Mouse (Mus musculus) c-Kit-negative CD71-positive TER-119-positive erythroid progenitor cells, embryonic 14.5 days (primary cell): ENCODE data around the gene Mdm2.

Source experiments
- DNase-seq: peaks from one replicate; pipeline ENCODE4 v3.0.0-alpha.2; 2013; ENCODE audit warnings: low read depth, low spot score

Mdm2 gene

DNA sequence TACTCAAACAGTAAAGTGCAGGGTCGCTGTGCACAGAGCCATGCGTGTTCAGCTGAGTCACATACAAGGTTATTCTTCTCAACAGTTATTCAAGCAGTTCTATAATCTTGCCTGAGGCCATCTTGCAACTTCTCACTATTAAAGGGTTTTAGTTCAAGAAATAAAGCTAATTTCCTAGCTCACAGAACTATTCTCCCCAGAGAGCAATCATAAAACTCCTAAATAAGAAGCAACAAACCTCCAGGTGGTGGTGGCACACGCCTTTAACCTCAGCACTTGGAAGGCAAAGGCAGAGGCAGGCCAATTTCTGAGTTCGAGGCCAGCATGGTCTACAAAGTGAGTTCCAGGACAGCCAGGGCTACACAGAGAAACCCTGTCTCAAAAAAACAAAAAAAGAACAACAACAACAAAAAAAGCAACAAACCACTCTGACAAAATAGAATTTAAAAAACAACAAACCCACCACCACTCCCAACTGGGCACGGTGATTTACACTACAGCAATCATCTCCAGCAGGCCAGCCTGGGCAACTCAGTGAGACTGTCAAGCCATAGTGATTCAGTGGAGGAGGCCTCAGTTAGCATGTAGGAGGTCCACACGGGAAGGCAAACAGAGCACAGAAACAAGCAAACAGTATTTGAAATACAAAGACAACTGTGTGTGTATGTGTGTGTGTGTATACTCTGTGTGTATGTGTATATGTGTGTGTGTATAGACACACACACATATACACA, 13.6 kb downstream of the Mdm2 start:
- no peak for DNase-seq

DNA sequence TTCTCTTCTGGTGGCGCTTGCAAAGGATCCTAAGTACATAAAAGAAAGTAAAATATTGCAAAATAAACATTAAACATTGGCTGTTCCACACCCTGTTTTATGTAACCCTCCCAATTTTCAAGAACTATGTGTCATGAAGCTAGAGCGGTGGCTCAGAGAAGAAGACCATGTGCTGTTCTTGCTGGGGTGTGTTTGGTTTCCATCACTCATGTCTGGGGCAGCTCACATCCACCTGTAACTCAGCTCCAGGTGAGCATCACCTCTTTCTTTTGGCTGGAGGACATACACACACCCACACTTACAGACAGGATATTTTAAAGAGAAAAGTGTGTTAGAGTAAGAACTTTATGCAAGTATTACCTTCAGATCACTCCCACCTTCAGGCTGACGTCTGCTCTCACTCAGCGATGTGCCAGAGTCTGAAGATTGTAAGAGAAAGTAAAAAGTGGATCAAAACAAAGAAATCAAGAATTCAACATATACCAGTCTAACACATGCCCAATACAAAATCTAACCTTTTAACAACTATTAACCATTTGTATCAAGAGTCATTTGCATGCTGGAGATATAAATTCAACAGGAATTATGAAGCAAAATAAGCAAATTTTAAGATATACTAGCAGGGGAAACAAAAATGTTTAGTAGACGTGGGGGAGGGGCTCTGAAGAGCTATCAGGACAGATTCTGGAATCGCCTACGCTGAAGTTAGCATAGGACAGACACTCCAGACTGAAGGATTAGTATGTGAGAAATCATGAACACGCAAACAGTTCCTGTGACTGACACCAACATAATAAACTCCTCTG, 14.3 kb downstream of the Mdm2 start:
- no peak for DNase-seq

DNA sequence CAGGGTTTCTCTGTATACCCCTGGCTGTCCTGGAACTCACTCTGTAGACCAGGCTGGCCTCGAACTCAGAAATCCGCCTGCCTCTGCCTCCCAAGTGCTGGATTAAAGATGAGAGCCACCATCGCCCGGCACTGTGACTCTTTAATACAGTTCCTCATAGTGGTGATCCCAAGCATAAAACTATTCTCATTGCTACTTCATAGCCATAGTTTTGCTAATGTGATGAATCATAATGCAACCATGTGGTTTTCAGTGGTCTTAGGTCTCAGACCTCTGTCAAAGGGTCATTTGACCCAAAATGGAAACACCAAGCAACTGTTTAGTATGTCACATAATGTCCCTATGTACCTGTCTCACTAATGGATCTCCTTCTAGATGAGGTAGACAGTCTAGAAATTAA, 15.0 kb downstream of the Mdm2 start:
- DNase-seq, result no peak

DNA sequence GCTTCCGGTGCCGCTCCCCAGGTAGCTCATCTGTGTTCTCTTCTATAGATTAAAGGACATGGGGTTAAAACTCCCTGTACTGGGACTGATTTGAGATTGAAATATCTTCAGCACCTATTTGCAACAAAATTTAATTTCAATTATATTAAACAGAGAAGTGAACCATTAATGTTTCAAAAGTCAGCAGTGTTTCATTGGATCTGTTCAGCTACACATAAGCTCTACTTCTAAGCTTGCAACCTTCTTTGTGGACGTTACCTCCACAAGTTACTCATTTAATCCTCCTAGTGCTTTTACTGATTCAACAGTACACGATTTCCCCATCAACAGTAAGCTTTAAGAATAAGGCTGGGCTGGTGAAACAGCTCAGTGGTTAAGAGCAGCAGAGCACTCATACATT, 15.5 kb downstream of the Mdm2 start:
- no peak for DNase-seq

DNA sequence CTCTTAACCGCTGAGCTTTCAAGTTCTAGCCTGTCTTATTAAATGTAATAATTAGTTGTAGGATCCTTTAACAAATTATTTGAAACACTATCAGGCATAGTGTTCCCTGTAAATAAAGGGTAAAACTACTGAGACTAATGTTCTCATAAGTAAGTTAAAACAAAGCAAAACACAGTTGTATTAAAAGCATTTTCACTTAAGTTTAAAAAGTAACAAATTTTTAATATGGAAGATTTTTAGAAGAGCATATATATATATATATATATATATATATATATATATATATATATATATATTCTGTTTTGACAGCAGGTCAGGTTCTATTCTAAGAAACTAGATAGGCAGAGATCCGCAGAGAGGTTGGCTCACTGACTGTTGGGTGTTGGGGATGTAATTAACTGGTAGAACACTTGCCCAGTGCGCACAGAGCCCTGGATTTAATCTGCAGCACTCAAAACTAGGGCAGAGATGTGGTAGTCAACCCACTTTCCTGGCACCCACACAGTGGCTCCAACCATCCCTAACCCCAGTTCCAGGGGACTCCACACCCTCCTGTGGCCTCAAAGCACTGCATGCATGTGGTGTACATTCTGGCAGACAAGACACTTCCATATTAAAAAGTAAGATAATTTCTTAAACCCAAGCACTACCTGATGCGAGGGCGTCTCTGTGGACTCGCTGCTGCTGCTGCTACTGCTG, 16.2 kb downstream of the Mdm2 start:
- DNase-seq, result no peak

DNA sequence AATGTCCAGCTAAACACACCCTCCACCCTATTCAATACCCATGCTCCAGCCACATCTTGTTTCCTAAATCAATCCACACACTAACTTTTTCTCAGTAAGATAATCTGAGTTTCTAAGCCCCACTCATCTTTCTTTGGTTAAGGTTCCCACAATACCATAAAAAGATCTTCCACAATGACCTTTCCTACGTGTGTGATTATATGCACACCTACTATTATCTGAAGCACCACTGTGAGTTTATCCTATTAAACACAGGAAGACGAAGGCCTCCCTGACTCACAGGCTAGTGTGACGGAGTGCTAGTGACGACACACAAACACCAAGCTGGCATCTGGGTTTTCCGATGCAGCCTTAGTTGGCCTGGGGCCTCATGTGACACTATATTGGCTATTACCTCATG, 17.6 kb downstream of the Mdm2 start:
- DNase-seq, result no peak

DNA sequence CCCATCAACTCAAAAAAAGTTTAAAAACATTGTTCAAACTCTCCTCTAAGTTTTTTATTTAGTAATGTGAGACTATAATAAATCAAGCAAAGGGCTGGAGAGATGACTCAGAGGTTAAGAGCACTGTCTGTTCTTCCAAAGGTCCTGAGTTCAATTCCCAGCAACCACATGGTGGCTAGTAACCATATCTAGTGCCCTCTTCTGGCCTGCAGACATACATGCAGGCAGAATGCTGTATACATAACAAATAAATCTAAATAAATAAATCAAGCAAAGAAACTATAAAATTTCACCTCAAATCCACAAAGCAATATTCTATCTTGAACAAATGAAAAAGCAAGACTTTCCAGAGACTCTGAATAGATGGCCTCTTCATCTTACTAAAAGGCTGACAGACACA, 18.4 kb downstream of the Mdm2 start:
- no peak for DNase-seq

DNA sequence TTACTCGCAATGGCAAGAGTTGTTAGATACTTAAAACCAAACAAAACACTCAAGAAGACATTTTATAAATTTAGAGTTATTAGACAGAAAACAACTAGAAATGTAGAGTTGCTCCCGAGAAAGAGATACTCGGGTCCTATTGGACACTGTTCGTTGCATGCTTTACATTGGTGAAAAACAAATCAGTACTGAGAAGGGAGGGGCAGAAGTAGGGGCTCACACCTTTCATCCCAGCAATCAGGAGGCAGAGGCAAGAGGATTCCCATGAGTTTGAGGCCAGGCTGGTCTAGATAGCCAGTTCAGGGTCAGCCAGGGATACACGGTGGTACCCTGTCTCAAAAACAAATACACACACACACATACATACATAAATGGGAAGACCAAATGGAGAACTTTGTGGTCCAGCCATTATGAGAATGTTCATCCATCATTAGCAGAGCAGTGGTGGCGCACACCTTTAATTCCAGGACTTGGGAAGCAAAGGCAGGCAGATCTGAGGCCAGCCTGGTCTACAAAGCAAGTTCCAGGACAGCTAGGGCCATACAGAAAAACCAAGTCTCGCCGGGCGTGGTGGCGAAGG, 19.1 kb downstream of the Mdm2 start:
- no peak for DNase-seq

DNA sequence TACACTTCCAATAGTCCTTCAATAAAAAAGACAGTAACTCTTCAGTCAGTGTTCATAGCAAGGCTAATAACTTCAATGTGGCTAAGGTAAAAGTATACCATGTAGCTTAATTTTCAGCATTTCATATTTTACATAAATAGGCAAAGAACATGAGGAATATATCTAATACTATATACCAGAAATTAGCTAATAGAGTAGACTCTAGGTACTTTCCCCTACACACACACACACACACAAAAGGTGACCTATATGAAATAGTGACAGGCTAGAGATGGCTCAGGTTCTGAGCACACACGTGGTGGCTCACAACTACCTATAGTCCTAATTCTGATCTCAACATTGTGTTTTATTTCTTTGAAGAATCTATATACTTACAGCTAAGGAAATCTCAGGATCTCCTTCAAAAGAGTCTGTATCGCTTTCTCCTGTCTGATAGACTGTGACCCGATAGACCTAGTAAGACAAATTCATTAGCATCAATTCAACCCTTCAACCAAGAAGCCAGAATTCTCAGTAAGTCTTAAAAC, 19.7 kb downstream of the Mdm2 start:
- DNase-seq, result no peak

DNA sequence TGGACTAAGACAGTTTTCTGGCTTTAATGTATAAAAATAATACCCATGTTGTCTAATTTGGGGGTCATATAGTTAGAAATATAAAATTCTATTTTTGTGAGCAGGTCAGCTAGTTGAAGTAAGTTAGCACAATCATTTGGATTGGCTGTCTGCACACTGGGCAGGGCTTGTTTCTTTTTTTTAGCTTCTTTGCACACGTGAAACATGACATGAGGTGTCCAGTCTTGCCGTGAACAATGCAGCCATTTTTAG, 20.5 kb downstream of the Mdm2 start:
- DNase-seq, result no peak

DNA sequence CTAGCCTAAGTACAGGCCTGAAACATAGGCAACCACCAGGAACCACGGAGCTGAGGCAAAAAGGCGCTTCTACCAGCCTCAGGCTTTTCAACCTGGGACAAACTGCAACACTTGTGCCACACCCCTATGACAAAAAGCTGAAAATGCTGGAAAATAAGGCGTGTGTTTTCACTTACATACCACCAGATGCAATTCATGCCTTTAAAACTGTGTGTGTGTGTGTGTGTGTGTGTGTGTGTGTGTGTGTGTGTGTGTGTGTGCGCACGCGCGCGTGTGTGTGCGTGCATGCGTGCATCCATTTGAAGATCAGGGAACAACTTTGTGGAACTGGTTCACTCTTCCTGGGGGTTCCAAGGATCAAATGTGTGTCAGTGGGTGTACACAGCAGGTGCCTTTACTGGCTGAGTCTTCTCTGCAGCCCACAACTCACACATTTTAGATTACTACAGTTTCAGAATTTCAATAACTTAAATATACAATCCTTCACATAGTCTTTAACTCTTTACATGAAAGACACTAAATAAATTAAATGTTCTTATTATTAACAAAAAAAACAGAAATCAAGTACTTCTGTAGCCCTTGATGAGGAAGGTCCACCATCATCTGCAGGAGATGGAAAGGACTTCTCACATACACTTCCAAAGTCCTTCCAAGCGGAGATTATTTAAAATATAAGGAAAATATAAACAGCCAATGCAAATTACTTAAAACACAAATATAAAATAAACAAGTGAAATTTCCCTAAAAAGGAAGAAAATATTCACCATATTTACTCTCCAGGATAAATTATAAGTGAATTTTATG, 21.1 kb downstream of the Mdm2 start:
- DNase-seq, result no peak

DNA sequence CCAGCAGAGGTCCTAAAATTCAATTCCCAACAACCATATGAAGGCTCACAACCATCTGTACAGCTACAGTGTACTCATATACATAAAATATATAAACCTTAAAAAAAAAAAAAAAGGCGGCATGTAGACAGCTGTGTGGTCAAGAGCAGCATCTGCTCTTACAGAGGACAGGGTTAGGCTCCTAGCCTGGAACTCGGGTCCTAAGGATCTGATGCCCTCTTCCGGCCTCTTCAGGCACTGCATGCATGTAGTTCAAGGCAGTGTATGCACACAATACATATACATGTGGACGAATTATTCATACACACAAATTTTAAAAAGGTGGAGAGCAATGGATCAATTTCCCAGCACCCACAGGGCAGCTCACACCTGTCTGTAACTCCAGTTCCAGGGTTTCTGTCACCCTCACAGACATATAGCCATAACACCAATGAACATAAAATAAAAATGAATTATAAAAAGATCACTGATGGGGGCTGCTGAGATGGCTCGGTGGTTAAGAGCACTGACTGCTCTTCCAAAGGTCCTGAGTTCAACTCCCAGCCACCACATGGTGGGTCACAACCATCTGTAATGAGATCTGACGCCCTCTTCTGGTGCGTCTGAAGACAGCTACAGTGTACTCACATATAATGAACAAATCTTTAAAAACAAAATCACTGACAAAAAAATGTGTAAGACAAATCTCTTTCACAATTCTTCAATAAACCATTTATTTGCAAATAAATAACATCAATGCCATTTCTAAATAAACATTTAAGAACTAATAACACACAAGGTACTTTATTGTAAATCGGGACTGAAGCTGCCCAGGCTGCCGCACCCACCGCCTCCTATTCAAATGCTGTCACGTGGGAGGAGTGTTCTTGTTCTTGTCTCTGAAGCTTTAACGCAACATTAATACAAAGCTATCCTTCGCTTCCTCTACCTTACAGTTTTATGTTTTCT, 22.1 kb downstream of the Mdm2 start:
- DNase-seq, result no peak

DNA sequence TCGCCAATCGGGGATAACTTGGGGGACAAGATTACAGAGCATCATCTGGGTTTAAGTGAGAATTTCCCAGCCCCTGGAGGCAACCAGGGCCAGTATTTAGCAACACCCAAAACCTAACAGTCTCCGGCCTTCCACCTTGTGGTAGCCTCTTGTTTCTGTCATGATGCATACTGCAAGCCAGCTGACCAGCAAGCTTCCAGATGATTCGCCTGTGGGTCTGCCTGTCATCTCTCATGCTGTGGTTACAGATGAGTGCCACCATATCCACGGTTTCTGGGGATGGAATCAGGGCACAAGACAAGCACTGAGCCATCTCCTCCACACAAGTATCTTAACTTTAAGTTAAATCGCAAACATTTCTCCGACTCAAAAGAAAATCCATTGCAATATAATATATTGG, 23.0 kb downstream of the Mdm2 start:
- no peak for DNase-seq

DNA sequence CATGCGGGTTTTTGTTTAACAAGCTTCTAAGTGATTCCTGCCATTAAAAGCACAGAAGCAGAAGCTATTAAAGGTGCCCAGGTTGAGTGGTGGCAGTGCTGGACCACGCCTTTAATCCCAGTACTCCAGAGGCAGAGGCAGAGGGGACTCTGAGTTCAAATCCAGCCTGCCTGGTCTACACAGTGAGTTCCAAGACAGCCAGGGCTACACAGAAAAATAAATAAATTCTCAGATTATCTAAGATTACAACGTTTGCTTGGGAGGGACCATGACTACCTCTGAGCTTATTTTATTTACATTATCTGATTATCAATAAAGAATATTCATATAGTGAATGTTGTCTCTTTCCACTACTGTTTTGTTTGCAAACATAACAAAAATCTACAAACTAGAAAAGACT, 23.5 kb downstream of the Mdm2 start:
- no peak for DNase-seq

DNA sequence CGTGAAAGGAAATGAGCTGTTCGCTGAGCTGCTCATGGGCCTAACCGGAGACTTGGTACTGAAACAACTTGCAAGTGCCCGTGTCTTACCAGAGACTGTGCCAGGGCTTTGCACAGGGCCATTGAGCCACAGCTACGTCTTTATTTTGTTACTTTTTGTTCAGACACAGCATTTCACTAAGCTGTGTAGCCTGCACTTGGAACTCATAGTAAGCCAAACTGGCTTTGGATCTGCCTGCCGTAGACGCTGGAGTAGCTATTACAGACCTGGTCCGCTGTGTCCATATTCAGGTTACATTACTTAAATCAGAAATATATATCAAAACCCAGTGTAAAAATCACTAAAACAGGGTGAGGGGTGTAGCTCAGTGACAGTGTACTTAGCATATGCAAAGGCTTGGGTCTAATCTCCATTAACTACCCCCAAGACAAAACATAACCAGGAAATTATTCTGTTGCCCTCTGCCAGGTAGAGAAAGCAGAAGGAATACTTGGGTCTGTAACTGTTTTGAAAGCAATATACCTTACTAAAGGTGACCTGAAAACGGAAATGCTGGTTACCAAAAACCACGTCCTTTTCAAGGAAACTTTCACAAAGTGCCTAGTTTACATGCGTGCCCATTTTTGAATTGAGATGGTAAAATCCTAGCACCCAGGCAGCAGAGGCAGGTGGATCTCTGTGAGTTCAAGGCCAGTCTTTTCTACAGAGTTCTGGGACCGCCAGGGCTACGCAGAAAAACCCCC, 24.5 kb downstream of the Mdm2 start:
- DNase-seq, result no peak

DNA sequence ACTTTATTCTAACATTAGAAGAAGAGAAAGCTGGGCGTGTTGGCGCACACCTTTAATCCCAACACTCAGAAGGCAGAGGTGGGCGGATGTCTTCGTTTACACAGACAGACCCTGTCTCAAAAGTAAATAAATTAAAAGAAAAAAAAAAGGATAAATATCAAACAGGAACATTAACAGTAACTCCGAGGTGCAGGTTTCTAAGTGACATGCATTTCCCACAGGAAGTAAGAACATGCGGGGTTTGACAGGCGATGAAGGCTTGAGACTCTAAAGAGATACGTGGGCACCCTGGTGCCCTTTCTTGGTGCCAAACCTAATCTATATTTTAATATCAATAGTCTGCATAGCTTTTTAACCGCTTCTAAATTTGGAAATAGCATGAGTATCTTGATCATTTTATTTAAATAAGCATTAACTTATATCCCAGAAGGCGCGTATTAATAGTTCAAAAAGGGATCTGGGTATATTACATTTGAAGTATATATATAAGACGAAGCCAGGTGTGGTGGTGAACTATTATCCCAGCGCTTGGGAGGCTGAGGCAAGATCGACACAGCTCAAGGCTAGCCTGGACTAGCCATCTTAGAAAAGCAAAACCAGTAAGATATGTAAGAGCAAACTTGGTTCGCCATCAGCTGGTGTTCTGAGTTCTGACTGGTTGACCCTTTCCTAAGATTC, 25.2 kb downstream of the Mdm2 start:
- no peak for DNase-seq

DNA sequence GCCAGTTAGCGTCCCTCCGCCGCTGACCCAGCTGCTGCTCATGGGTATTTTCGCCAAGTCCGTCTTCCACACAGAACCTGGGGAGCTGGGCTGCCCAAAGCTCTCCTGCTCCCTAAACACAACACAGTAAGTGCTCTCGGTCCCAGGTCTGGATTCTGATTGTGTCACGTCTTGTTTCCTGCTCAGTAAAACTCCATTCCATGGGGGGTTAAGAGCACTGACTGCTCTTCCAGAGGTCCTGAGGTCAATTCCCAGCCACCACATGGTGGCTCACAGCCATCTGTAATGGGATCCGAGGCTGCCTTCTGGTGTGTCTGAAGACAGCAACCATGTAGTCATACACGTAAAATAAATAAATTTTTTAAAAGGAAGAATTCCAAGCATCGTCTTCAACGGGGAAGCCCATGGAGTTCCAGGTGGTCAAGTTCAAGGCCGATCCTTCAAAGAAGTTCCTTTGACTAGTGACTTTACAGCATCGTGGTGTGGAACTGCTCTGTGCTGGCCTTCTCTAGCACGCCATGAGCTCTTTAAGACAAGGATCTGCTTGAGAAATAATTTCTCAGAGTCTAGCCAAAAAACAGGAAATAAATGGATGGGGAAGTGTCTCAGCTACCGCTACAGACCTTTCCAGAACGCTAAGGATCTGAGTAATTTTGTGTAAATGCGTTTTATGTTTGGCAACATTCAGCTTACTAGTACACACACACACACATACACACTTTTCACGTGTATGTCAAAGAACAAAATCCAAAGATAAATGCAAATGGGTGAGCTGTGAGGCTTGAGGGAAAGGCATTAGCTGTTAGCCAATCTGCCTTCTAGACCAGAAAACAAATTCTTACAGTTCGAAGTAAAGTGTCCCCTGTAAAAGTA, 26.0 kb downstream of the Mdm2 start:
- DNase-seq, result no peak

DNA sequence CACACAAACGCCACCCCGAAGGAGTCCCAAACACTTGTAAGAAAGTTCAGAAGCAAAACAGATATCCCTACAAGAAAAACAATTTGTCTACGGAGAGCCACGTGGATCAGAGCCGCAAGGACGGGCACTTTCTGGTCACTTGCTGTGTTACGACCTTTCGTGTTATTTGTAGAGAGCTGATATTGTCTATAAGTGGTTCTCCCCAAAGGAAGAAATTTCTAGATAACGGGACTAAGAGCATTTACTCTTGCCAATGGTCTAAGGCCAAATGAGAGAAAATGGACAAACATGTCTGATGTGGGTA, 26.9 kb downstream of the Mdm2 start:
- DNase-seq, result no peak
